Mouse (Mus musculus) stomach, postnatal 0 days (tissue): ENCODE measurements around the gene Fars2. TPM values are rescaled to one million over a fixed set of nuclear protein-coding genes. Genes with fewer than 3 reads are reported as not detected.

Experiments
- ATAC-seq: fragments of 200-750 bp; cut with Nextera tagmentation; 2 replicates; pipeline ENCODE4 v1.8.0; 2017; ENCODE audit not compliant: low FRiP score, low TSS enrichment
- DNase-seq: peaks from one replicate; pipeline ENCODE4 v3.0.0-alpha.2; 2016; ENCODE audit warnings: low spot score
- H3K27ac ChIP-seq: fragments of 300-500 bp; sonication (generic); replicated peaks from 2 replicates; pipeline ENCODE4 v1.5.1; 2014; ENCODE audit warnings: mild to moderate bottlenecking, control low read depth
- H3K27me3 ChIP-seq: fragments of 300-500 bp; sonication (generic); 2 replicates; pipeline ENCODE4 v1.6.1; 2014; ENCODE audit warnings: low read length; ENCODE audit not compliant: control insufficient read depth, insufficient read depth
- H3K36me3 ChIP-seq: fragments of 300-500 bp; sonication (generic); 2 replicates; pipeline ENCODE4 v1.6.1; 2014; ENCODE audit warnings: low read length, mixed read lengths; ENCODE audit not compliant: control insufficient read depth, insufficient read depth
- H3K4me1 ChIP-seq: fragments of 300-500 bp; sonication (generic); replicated peaks from 2 replicates; pipeline ENCODE4 v1.6.1; 2014; ENCODE audit warnings: antibody characterized with exemption; ENCODE audit not compliant: control insufficient read depth, insufficient read depth
- H3K4me2 ChIP-seq: fragments of 300-500 bp; sonication (generic); replicated peaks from 2 replicates; pipeline ENCODE4 v1.6.1; 2014; ENCODE audit warnings: low read depth, mild to moderate bottlenecking, control low read depth, moderate library complexity
- H3K4me3 ChIP-seq: fragments of 300-500 bp; sonication (generic); 2 replicates; pipeline ENCODE4 v1.5.1; 2014; ENCODE audit warnings: low read depth, low read length, control low read depth
- H3K9ac ChIP-seq: fragments of 300-500 bp; sonication (generic); 2 replicates; pipeline ENCODE4 v1.6.1; 2014; ENCODE audit warnings: mild to moderate bottlenecking, low read length, control low read depth, mixed read lengths
- H3K9me3 ChIP-seq: fragments of 300-500 bp; sonication (generic); 2 replicates; pipeline ENCODE4 v1.6.1; 2016; ENCODE audit warnings: low read length; ENCODE audit not compliant: control insufficient read depth
- CTCF ChIP-seq: IDR thresholded peaks from 2 replicates; pipeline ENCODE4 v1.5.1; 2016; ENCODE audit warnings: antibody characterized with exemption, low read depth, mild to moderate bottlenecking, moderate library complexity
- EP300 ChIP-seq: optimal IDR thresholded peaks from 2 replicates; pipeline ENCODE3; 2016; ENCODE audit warnings: antibody characterized with exemption
- WGBS: fragments of 180-500 bp; shearing (Covaris S2); extraction: QIAGEN DNeasy Blood & Tissue Kit; methylation state at CpG from one replicate; pipeline ENCODE4 v1.1.7; 2014; 5-methylcytosine and 5-hydroxymethylcytosine counted together
- polyA plus RNA-seq: library from polyadenylated mRNA; unstranded; fragments of >200 nt; fragmentation: Nextera tagmentation; extraction: Ambion mirVana; gene quantifications from 2 replicates; pipeline ENCODE4 v1.2.1, GENCODE M21; 2015

Fars2 gene
- polyA plus RNA-seq, 1 experiment from 2014 or later = 31.7 TPM

DNA sequence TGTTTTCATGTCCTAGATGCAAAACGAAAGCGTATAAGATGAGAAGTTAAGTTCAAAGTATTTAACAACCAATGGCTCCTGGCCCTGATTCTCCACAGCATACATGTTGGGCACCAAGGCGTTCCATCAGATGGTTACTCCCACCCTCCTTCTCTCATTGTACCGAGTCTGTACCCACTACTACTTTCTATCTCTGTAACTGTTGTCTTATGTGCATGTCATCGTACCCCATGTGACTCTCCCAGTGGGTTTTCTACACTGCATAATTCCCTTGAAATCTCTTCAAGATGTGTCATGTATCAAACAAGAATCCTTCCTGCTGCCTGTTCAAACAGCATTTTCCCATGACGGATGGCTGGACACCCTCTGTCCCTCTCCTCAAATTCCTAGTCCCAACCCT, 388.5 kb downstream of the Fars2 start:
- no peak for TF ChIP-seq EP300
- TF ChIP-seq CTCF = no peak
- no peak overlapping the region for H3K4me2 ChIP-seq
- H3K27me3 ChIP-seq = no peaks in the 10 kb centered on the region
- DNase-seq (no peak), ATAC-seq (no peak)
- 92% methylated on average over 6 of the region's 6 CpGs for WGBS
- H3K4me3 ChIP-seq = no peak overlapping the region
- no peak overlapping the region for H3K27ac ChIP-seq
- H3K36me3 ChIP-seq = no peaks in the 10 kb centered on the region
- no peak overlapping the region for H3K9ac ChIP-seq
- H3K9me3 ChIP-seq = no peaks in the 10 kb centered on the region
- no peaks in the 10 kb centered on the region for H3K4me1 ChIP-seq

DNA sequence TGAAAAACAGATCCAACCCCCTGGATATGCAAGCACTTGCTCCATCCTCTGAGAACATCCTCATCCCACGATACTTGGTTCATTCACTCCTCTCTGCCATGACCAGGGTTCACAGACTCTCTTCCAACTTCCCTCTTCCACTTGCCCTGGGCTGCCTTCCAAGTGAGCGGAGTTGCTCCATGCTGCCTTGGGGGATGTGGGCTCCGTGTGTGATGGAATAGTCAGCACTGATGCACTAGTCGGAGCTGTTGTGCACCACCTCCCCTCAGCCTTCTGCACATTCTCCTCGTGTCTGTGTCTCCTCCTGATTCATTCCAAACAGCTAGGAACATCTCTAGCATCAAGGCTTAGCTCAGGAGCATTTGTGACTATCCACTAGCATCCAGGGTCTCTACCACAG, 389.1 kb downstream of the Fars2 start:
- H3K4me1 ChIP-seq = no peaks in the 10 kb centered on the region
- H3K27me3 ChIP-seq = no peaks in the 10 kb centered on the region
- no peaks in the 10 kb centered on the region for H3K36me3 ChIP-seq
- H3K4me3 ChIP-seq = no peak overlapping the region
- H3K9ac ChIP-seq = no peak overlapping the region
- no peak for TF ChIP-seq EP300
- peak; percentile 39; the same call in 1 of the 2 replicates for TF ChIP-seq CTCF
- ATAC-seq = no peak
- WGBS = 55% methylated on average over 5 of the region's 5 CpGs
- no peak overlapping the region for H3K27ac ChIP-seq
- no peak overlapping the region for H3K4me2 ChIP-seq
- no peaks in the 10 kb centered on the region for H3K9me3 ChIP-seq
- DNase-seq = no peak

DNA sequence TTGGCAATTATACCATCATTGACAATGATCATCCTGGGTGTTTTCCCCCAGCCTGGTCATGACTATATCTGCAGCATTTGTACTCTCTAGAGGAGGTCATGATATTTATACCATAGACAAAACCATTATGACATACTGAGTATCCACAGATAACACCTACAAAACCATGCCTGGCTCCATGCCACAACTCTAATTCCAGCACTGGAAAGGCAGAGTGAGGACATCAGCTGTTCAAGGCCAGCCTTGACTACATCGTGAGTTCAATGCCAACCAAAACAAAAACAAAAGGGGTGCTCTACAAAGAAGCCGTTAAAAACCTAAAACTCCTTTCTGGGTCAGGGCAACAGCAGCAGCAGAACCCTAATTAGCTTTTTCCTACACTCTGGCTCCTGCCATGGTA, 392.9 kb downstream of the Fars2 start:
- DNase-seq (no peak), ATAC-seq (no peak)
- no peaks in the 10 kb centered on the region for H3K4me1 ChIP-seq
- H3K27ac ChIP-seq = no peak overlapping the region
- no peak overlapping the region for H3K4me2 ChIP-seq
- H3K4me3 ChIP-seq = no peak overlapping the region
- no peaks in the 10 kb centered on the region for H3K9me3 ChIP-seq
- H3K36me3 ChIP-seq = no peaks in the 10 kb centered on the region
- H3K27me3 ChIP-seq = no peaks in the 10 kb centered on the region
- TF ChIP-seq CTCF = no peak
- TF ChIP-seq EP300 = no peak
- 70% methylated on average over 2 of the region's 2 CpGs for WGBS
- no peak overlapping the region for H3K9ac ChIP-seq

DNA sequence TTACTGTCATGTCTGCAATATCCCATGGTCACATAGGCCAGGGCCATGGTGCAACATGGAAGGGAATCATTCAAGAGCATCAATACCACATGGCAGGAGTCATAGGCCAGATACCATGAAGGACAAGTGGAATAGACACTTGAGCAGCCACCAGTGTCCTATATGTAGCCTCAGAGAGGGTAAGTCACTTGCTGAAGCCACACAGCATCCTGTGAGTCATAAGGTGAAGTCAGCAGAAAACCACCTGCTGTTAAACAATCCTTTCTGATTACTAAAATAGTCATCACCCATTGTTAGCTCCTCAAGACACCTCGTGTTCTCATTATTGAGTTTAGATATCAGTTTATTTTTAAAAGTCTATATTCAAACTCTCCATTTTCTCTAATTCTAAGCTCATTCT, 395.9 kb downstream of the Fars2 start:
- WGBS = 82% methylated on average over 1 of the region's 1 CpGs
- H3K27ac ChIP-seq = no peak overlapping the region
- no peaks in the 10 kb centered on the region for H3K4me1 ChIP-seq
- H3K4me3 ChIP-seq = no peak overlapping the region
- H3K27me3 ChIP-seq = no peaks in the 10 kb centered on the region
- ATAC-seq (no peak), DNase-seq (no peak)
- H3K9ac ChIP-seq = no peak overlapping the region
- H3K9me3 ChIP-seq = no peaks in the 10 kb centered on the region
- no peak overlapping the region for H3K4me2 ChIP-seq
- TF ChIP-seq EP300 (no peak), CTCF (no peak)
- H3K36me3 ChIP-seq = no peaks in the 10 kb centered on the region

DNA sequence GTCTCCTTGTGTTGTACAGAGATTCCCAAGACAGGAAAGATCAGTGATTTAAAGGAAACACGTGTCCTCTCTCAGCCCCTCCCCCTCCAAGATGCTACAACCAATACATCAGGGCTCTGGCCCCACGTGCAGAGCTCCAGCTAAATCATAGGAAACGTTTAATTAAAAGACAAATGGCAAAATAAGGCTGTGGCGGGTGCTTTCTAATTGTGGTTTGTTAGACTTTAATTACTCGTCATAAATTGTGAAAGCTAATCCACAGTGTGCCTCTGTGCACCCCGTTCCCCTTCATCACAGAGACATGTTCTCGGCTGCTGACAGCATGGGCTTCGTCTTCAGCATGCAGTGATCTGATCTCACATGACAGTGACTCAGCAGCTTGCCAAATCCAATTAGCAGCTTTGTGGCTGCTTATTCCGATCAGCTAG, 400.9 kb downstream of the Fars2 start:
- ATAC-seq = no peak
- no peak for TF ChIP-seq CTCF
- DNase-seq = no peak

DNA sequence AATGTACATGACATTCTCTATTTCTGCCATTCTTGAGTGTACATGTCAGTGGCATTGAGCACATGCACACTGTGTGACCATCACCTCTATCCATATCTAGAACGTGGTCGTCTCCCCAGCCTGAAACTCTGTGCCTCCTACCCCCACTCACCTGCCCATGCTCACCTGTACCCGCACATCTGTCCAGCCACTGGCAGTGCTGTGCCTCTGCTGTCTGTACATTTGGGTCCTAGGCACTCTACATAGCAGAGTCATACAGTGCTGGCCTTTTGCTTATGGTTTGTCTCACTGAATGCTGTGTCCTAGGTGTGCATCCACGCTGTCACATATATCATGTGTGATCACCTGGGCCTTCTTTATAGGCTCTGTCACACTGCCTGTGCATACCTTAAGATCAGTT, 410.5 kb downstream of the Fars2 start:
- ATAC-seq (no peak), DNase-seq (no peak)
- H3K36me3 ChIP-seq = no peaks in the 10 kb centered on the region
- no peak overlapping the region for H3K9ac ChIP-seq
- H3K27ac ChIP-seq = no peak overlapping the region
- no peak overlapping the region for H3K4me2 ChIP-seq
- H3K27me3 ChIP-seq = no peaks in the 10 kb centered on the region
- WGBS = 91% methylated on average over 4 of the region's 4 CpGs
- H3K4me1 ChIP-seq = no peaks in the 10 kb centered on the region
- no peaks in the 10 kb centered on the region for H3K9me3 ChIP-seq
- no peak overlapping the region for H3K4me3 ChIP-seq
- TF ChIP-seq EP300 = no peak
- TF ChIP-seq CTCF = no peak

More for the DNA sequence above, 400.9 kb downstream of the Fars2 start:
- Histone ChIP-seq H3K9ac (no peak overlapping the region), H3K4me2 (no peak overlapping the region), H3K36me3 (no peaks in the 10 kb centered on the region), H3K27ac (no peak overlapping the region), H3K4me3 (no peak overlapping the region), H3K9me3 (no peaks in the 10 kb centered on the region), H3K27me3 (no peaks in the 10 kb centered on the region), H3K4me1 (no peaks in the 10 kb centered on the region)
- WGBS = 55% methylated on average over 9 of the region's 9 CpGs
